Mouse (Mus musculus): Measurements from ENCODE around the gene Ptgs2.

GRCm38 (mm10) chr1:150125568-150125967 is 25.7 kb downstream of the Ptgs2 start:
- TF ChIP-seq POLR2A (IDR thresholded peaks at IDR 0.05; ENCODE audit: insufficient read depth, low read length) (no peak), EP300 (IDR thresholded peaks at IDR 0.05; ENCODE audit: insufficient read depth, low read depth, low read length) (no peak)

All from ES-Bruce4 (cell line).